Mouse (Mus musculus): ENCODE measurements around the gene Srsf9. TPM values are rescaled to one million over a fixed set of nuclear protein-coding genes. Genes with fewer than 3 reads are reported as not detected.
"Not testable (repeated sequence)": the region's sequence is repeated elsewhere in the genome, so short reads cannot be mapped to it uniquely, and the experiment has no call there.

The Srsf9 gene
- polyA plus RNA-seq, 1 experiment from 2014 or later = 165 TPM

- no peak overlapping the region for H3K4me2 ChIP-seq (ENCODE audit: low read length)
- no peak for DNase-seq (ENCODE audit: low spot score)
- no peak for ATAC-seq
- H3K4me3 ChIP-seq (ENCODE audit: low read depth, low read length) = no peak overlapping the region
- H3K27me3 ChIP-seq (replicated peaks; ENCODE audit: control insufficient read depth, insufficient read depth, low read length) = no peaks in the 10 kb centered on the region
- H3K36me3 ChIP-seq (ENCODE audit: control insufficient read depth, insufficient read depth, low read length) = no peaks in the 10 kb centered on the region
- no peak overlapping the region for H3K9ac ChIP-seq (ENCODE audit: low read length)
- 0 out of 2 replicates have a peak, but pooled peaks cover 4% of the 10 kb centered on the region for H3K4me1 ChIP-seq (ENCODE audit: control insufficient read depth, insufficient read depth, low read length)
- no peaks in the 10 kb centered on the region for H3K9me3 ChIP-seq (replicated peaks; ENCODE audit: control insufficient read depth, low read length)
- WGBS = 85% methylated on average over 2 of the region's 2 CpGs
- H3K27ac ChIP-seq (ENCODE audit: low read depth, low read length) = no peak overlapping the region
Measured at GRCm38 (mm10) chr5:115375436-115375835, 48.5 kb downstream of the Srsf9 start.

- H3K4me1 ChIP-seq (ENCODE audit: control insufficient read depth, insufficient read depth, low read length); H3K4me3 ChIP-seq (ENCODE audit: low read depth, low read length); DNase-seq (ENCODE audit: low spot score); H3K4me2 ChIP-seq (ENCODE audit: low read length); H3K36me3 ChIP-seq (ENCODE audit: control insufficient read depth, insufficient read depth, low read length); H3K9ac ChIP-seq (ENCODE audit: low read length); H3K9me3 ChIP-seq (replicated peaks; ENCODE audit: control insufficient read depth, low read length); ATAC-seq; H3K27ac ChIP-seq (ENCODE audit: low read depth, low read length); H3K27me3 ChIP-seq (replicated peaks; ENCODE audit: control insufficient read depth, insufficient read depth, low read length): not testable (repeated sequence)
- 91% methylated on average over 2 of the region's 2 CpGs for WGBS
Measured at GRCm38 (mm10) chr5:115378882-115379281, 51.9 kb downstream of the Srsf9 start.

Other genes with a start within 250 kb of the Srsf9 start
- 39.4 and 50.4 TPM in 2 replicates for gene Gm10401, start 228.9 kb upstream of the Srsf9 start, polyA plus RNA-seq (2014; fragmentation: Nextera tagmentation; extraction: Ambion mirVana)
- 17.7 and 18.8 TPM in 2 replicates for gene Acads, start 207.8 kb upstream of the Srsf9 start, polyA plus RNA-seq (2014; fragmentation: Nextera tagmentation; extraction: Ambion mirVana)
- 35.4 and 37.8 TPM in 2 replicates for gene Unc119b, start 192.2 kb upstream of the Srsf9 start, polyA plus RNA-seq (2014; fragmentation: Nextera tagmentation; extraction: Ambion mirVana)
- 11.4 and 12.5 TPM in 2 replicates for gene Mlec, start 169.0 kb upstream of the Srsf9 start, polyA plus RNA-seq (2014; fragmentation: Nextera tagmentation; extraction: Ambion mirVana)
- 7.1 and 10.1 TPM in 2 replicates for gene Cabp1, start 132.8 kb upstream of the Srsf9 start, polyA plus RNA-seq (2014; fragmentation: Nextera tagmentation; extraction: Ambion mirVana)
- gene Pop5, start 91.3 kb upstream of the Srsf9 start, polyA plus RNA-seq (2014; fragmentation: Nextera tagmentation; extraction: Ambion mirVana) = 101 and 105 TPM in 2 replicates
- gene Rnf10, start 54.3 kb upstream of the Srsf9 start, polyA plus RNA-seq (2014; fragmentation: Nextera tagmentation; extraction: Ambion mirVana) = 64.3 and 75.2 TPM in 2 replicates
- gene Coq5, start 47.5 kb upstream of the Srsf9 start, polyA plus RNA-seq (2014; fragmentation: Nextera tagmentation; extraction: Ambion mirVana) = 55.1 and 60.9 TPM in 2 replicates
- gene Dynll1, start 26.2 kb upstream of the Srsf9 start, polyA plus RNA-seq (2014; fragmentation: Nextera tagmentation; extraction: Ambion mirVana) = 1,615 and 1,740 TPM in 2 replicates
- gene Gatc, start 14.0 kb downstream of the Srsf9 start, polyA plus RNA-seq (2014; fragmentation: Nextera tagmentation; extraction: Ambion mirVana) = 30.1 and 32.9 TPM in 2 replicates
- 56.4 and 57.6 TPM in 2 replicates for gene Triap1, start 14.0 kb downstream of the Srsf9 start, polyA plus RNA-seq (2014; fragmentation: Nextera tagmentation; extraction: Ambion mirVana)
- 1,083 and 1,200 TPM in 2 replicates for gene Cox6a1, start 21.8 kb downstream of the Srsf9 start, polyA plus RNA-seq (2014; fragmentation: Nextera tagmentation; extraction: Ambion mirVana)
- 63.3 and 69.4 TPM in 2 replicates for gene Msi1, start 102.4 kb downstream of the Srsf9 start, polyA plus RNA-seq (2014; fragmentation: Nextera tagmentation; extraction: Ambion mirVana)
- gene Pla2g1b, start 139.1 kb downstream of the Srsf9 start, polyA plus RNA-seq (2014; fragmentation: Nextera tagmentation; extraction: Ambion mirVana) = not detected in 2 replicates
- gene Sirt4, start 157.5 kb downstream of the Srsf9 start, polyA plus RNA-seq (2014; fragmentation: Nextera tagmentation; extraction: Ambion mirVana) = 19.5 and 24.3 TPM in 2 replicates
- 7.5 and 9.8 TPM in 2 replicates for gene Pxn, start 179.5 kb downstream of the Srsf9 start, polyA plus RNA-seq (2014; fragmentation: Nextera tagmentation; extraction: Ambion mirVana)
- 1,112 and 1,434 TPM in 2 replicates for gene Rplp0, start 232.3 kb downstream of the Srsf9 start, polyA plus RNA-seq (2014; fragmentation: Nextera tagmentation; extraction: Ambion mirVana)
- gene Gcn1l1, start 238.1 kb downstream of the Srsf9 start, polyA plus RNA-seq (2014; fragmentation: Nextera tagmentation; extraction: Ambion mirVana) = 29.2 and 41.2 TPM in 2 replicates

Measured in forebrain, embryonic 14.5 days (tissue).